Mouse (Mus musculus) hindbrain, embryonic 15.5 days (tissue): ENCODE results near the gene Clk2. TPM values are rescaled to one million over a fixed set of nuclear protein-coding genes. Genes with fewer than 3 reads are reported as not detected.

Experiments used
- polyA plus RNA-seq: library from polyadenylated mRNA; unstranded; fragments of >200 nt; fragmentation: Nextera tagmentation; extraction: Ambion mirVana; gene quantifications from 2 replicates; pipeline ENCODE4 v1.2.1, GENCODE M21; 2015

Gene Clk2
- polyA plus RNA-seq, 1 experiment from 2014 or later, result 22.6 TPM

Other genes with a start within 250 kb of the Clk2 start
- 17.5 and 19.5 TPM in 2 replicates for gene Ash1l, start 214.2 kb upstream of the Clk2 start, polyA plus RNA-seq
- gene Dap3, start 213.6 kb upstream of the Clk2 start, polyA plus RNA-seq, result 121 and 129 TPM in 2 replicates
- 111 and 120 TPM in 2 replicates for gene Rusc1, start 71.5 kb upstream of the Clk2 start, polyA plus RNA-seq
- not detected in 2 replicates for gene Gm43738, start 63.7 kb upstream of the Clk2 start, polyA plus RNA-seq
- 465 and 483 TPM in 2 replicates for gene Fdps, start 62.8 kb upstream of the Clk2 start, polyA plus RNA-seq
- gene Pklr, start 28.7 kb upstream of the Clk2 start, polyA plus RNA-seq, result 0.09 TPM in 2 replicates
- 51.9 and 59.2 TPM in 2 replicates for gene Hcn3, start 4.6 kb upstream of the Clk2 start, polyA plus RNA-seq
- 148 and 158 TPM in 2 replicates for gene Scamp3, start 12.7 kb downstream of the Clk2 start, polyA plus RNA-seq
- gene Fam189b, start 18.3 kb downstream of the Clk2 start, polyA plus RNA-seq, result 35.5 and 39.2 TPM in 2 replicates
- 46.6 and 48.0 TPM in 2 replicates for gene Gba, start 38.1 kb downstream of the Clk2 start, polyA plus RNA-seq
- gene Thbs3, start 50.4 kb downstream of the Clk2 start, polyA plus RNA-seq, result 51.5 and 51.6 TPM in 2 replicates
- 149 and 152 TPM in 2 replicates for gene Mtx1, start 62.3 kb downstream of the Clk2 start, polyA plus RNA-seq
- 1.2 and 1.6 TPM in 2 replicates for gene Muc1, start 64.3 kb downstream of the Clk2 start, polyA plus RNA-seq
- gene Krtcap2, start 81.2 kb downstream of the Clk2 start, polyA plus RNA-seq, result 196 and 211 TPM in 2 replicates
- 71.3 and 81.6 TPM in 2 replicates for gene Trim46, start 81.5 kb downstream of the Clk2 start, polyA plus RNA-seq
- 80.0 and 88.4 TPM in 2 replicates for gene Dpm3, start 94.6 kb downstream of the Clk2 start, polyA plus RNA-seq
- gene Slc50a1, start 105.8 kb downstream of the Clk2 start, polyA plus RNA-seq, result 36.2 and 38.5 TPM in 2 replicates
- 8.9 and 9.1 TPM in 2 replicates for gene Efna1, start 116.3 kb downstream of the Clk2 start, polyA plus RNA-seq
- 62.4 and 72.3 TPM in 2 replicates for gene Efna3, start 158.2 kb downstream of the Clk2 start, polyA plus RNA-seq
- 6.0 and 7.4 TPM in 2 replicates for gene Efna4, start 173.2 kb downstream of the Clk2 start, polyA plus RNA-seq
- gene Adam15, start 185.2 kb downstream of the Clk2 start, polyA plus RNA-seq, result 71.0 and 77.1 TPM in 2 replicates
- gene Dcst2, start 197.2 kb downstream of the Clk2 start, polyA plus RNA-seq, result 0.09 and 0.34 TPM in 2 replicates
- 0.89 and 1.1 TPM in 2 replicates for gene Dcst1, start 200.5 kb downstream of the Clk2 start, polyA plus RNA-seq
- gene Zbtb7b, start 230.0 kb downstream of the Clk2 start, polyA plus RNA-seq, result 0.82 and 0.83 TPM in 2 replicates
- gene Lenep, start 238.0 kb downstream of the Clk2 start, polyA plus RNA-seq, result 0.89 TPM in 1 of 2 replicates, not detected in the other
- 33.3 and 34.9 TPM in 2 replicates for gene Flad1, start 247.1 kb downstream of the Clk2 start, polyA plus RNA-seq